Mouse (Mus musculus) kidney, postnatal 0 days (tissue): ENCODE results near the gene Srsf2. TPM values are rescaled to one million over a fixed set of nuclear protein-coding genes. Genes with fewer than 3 reads are reported as not detected.
"Not testable (repeated sequence)": the region's sequence is repeated elsewhere in the genome, so short reads cannot be mapped to it uniquely, and the experiment has no call there.

Experiments used
- ATAC-seq: fragments of 200-750 bp; cut with Nextera tagmentation; replicated peaks from 2 replicates; pipeline ENCODE4 v1.8.0; 2017; ENCODE audit warnings: low read depth, moderate number of reproducible peaks, moderate TSS enrichment, moderate library complexity; ENCODE audit not compliant: low FRiP score
- DNase-seq: peaks from one replicate; pipeline ENCODE4 v3.0.0-alpha.2; 2016; ENCODE audit warnings: low spot score
- H3K27ac ChIP-seq: fragments of 300-500 bp; sonication (generic); 2 replicates; pipeline ENCODE4 v1.5.1; 2014; ENCODE audit warnings: mild to moderate bottlenecking
- H3K27me3 ChIP-seq: fragments of 300-500 bp; sonication (generic); 2 replicates; pipeline ENCODE4 v1.6.1; 2014; ENCODE audit warnings: low read length, mixed read lengths; ENCODE audit not compliant: insufficient read depth
- H3K36me3 ChIP-seq: fragments of 300-500 bp; sonication (generic); 2 replicates; pipeline ENCODE4 v1.6.1; 2014; ENCODE audit warnings: low read length, mixed read lengths; ENCODE audit not compliant: insufficient read depth
- H3K4me1 ChIP-seq: fragments of 300-500 bp; sonication (generic); replicated peaks from 2 replicates; pipeline ENCODE4 v1.6.1; 2014; ENCODE audit warnings: antibody characterized with exemption, low read length, mixed read lengths; ENCODE audit not compliant: insufficient read depth
- H3K4me2 ChIP-seq: fragments of 300-500 bp; sonication (generic); 2 replicates; pipeline ENCODE4 v1.6.1; 2014; ENCODE audit warnings: mild to moderate bottlenecking, low read length, moderate library complexity, mixed read lengths
- H3K4me3 ChIP-seq: fragments of 300-500 bp; sonication (generic); replicated peaks from 2 replicates; pipeline ENCODE4 v1.5.1; 2014; ENCODE audit warnings: low read depth, low read length
- H3K9ac ChIP-seq: fragments of 300-500 bp; sonication (generic); 2 replicates; pipeline ENCODE4 v1.6.1; 2014; ENCODE audit warnings: low read depth, low read length
- H3K9me3 ChIP-seq: fragments of 300-500 bp; sonication (generic); replicated peaks from 2 replicates; pipeline ENCODE4 v1.6.1; 2016; ENCODE audit warnings: low read length, inconsistent platforms, mixed read lengths
- CTCF ChIP-seq: IDR thresholded peaks from 2 replicates; pipeline ENCODE4 v1.5.1; 2016; ENCODE audit warnings: antibody characterized with exemption, low read depth, mild to moderate bottlenecking, moderate library complexity
- WGBS: fragments of 180-500 bp; shearing (Covaris S2); extraction: QIAGEN DNeasy Blood & Tissue Kit; methylation state at CpG from one replicate; pipeline ENCODE4 v1.1.7; 2014; 5-methylcytosine and 5-hydroxymethylcytosine counted together
- polyA plus RNA-seq: library from polyadenylated mRNA; unstranded; fragments of >200 nt; fragmentation: Nextera tagmentation; extraction: Ambion mirVana; gene quantifications from 2 replicates; pipeline ENCODE4 v1.2.1, GENCODE M21; 2015

The Srsf2 gene
- polyA plus RNA-seq, 1 experiment from 2014 or later = 665 TPM

DNA sequence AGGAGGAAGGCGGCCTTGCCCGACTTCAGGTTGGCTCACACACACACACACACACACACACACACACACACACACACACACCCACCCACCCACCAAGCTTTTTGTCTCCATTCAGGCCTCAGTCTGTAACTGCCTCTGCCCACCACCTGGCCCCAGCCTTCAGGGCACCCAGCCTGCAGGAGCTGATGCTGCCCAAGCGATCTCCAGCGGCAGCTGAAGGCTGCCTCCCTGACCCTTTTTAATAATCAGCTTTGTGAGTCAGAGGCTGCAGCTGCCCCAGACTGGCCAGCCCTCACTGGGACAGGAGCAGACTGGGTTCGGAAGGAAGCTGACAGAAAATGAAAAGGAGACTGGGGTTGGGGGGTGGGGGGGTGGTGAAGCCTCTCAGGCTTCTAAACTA, 27.7 kb downstream of the Srsf2 start:
- WGBS = 50% methylated on average over 3 of the region's 5 CpGs
- H3K4me3 ChIP-seq = no peak overlapping the region
- no peak for TF ChIP-seq CTCF
- H3K36me3 ChIP-seq = no peaks in the 10 kb centered on the region
- H3K9ac ChIP-seq = no peak overlapping the region
- H3K4me2 ChIP-seq = no peak overlapping the region
- H3K9me3 ChIP-seq = no peaks in the 10 kb centered on the region
- DNase-seq = no peak
- H3K4me1 ChIP-seq = peaks cover 16% of the 10 kb centered on the region; the same call in 1 of the 2 replicates
- no peak overlapping the region for H3K27ac ChIP-seq
- no peaks in the 10 kb centered on the region for H3K27me3 ChIP-seq
- no peak for ATAC-seq

DNA sequence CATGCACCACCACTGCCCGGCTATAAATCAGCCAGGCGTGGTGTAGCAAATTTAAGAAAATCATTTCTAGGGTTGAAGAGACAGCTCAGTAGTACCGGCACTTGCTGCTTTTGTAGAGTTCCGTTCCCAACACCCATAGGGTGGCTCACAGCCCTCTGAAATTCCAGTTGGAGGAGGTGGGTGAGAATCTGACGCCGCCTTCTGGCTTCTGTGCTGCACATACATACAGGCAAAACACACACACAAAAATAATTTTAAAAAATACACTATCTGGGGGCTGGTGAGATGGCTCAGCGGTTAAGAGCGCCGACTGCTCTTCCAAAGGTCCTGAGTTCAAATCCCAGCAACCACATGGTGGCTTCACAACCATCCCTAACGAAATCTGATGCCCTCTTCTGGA, 29.0 kb downstream of the Srsf2 start:
- not testable (repeated sequence) for H3K4me3 ChIP-seq, H3K27me3 ChIP-seq, H3K9me3 ChIP-seq, ATAC-seq, H3K36me3 ChIP-seq, H3K9ac ChIP-seq, H3K4me2 ChIP-seq, H3K27ac ChIP-seq, DNase-seq
- H3K4me1 ChIP-seq = peaks cover 16% of the 10 kb centered on the region; the same call in 1 of the 2 replicates
- WGBS = 93% methylated on average over 9 of the region's 10 CpGs

DNA sequence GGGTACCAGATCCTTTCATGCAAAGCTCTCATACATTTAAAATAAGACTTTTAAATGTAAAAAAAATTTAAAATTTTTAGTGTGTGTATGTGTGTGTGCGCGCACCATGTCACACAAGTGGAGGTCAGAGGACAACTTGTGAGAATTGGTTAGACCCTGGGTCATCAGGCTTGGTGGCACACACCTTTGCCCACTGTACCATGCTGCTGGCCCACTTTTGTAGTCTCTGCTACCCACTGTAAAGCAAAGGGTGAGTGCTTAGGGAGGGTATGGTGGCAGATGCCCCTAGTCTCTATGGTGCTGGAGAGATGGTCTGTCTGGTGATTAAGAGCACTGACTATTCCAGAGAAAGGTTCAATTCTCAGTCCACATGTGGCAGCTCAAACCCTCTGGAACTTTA, 29.6 kb downstream of the Srsf2 start:
- no peak overlapping the region for H3K4me3 ChIP-seq
- 100% methylated on average over 2 of the region's 2 CpGs for WGBS
- H3K27me3 ChIP-seq = no peaks in the 10 kb centered on the region
- peaks cover 22% of the 10 kb centered on the region; the same call in 1 of the 2 replicates for H3K4me1 ChIP-seq
- no peaks in the 10 kb centered on the region for H3K36me3 ChIP-seq
- TF ChIP-seq CTCF = no peak
- H3K27ac ChIP-seq = no peak overlapping the region
- H3K9ac ChIP-seq = no peak overlapping the region
- DNase-seq (no peak), ATAC-seq (no peak)
- no peaks in the 10 kb centered on the region for H3K9me3 ChIP-seq
- H3K4me2 ChIP-seq = no peak overlapping the region

DNA sequence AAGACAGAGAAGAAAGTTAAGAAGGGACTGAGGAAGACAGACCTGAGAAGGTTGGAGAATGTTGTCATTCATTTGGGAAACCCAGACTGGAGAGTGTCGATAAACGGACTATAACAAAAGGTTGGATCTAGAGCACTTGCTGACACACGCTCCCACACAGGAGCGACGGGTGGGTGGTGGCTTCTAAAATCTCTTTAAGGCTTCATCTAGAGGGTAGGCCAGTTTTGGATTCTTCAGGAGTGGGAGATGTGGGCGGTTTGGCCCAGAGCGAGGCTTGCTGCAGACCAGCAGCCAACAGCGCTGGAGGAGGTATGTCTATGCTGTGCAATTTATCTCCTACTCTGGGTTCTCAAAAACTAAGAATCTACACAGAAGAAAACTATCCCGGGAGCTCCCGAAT, 30.3 kb downstream of the Srsf2 start:
- no peak for TF ChIP-seq CTCF
- ATAC-seq = no peak
- 87% methylated on average over 10 of the region's 10 CpGs for WGBS
- no peaks in the 10 kb centered on the region for H3K36me3 ChIP-seq
- no peak overlapping the region for H3K9ac ChIP-seq
- no peak overlapping the region for H3K4me2 ChIP-seq
- H3K4me3 ChIP-seq = no peak overlapping the region
- no peak overlapping the region for H3K27ac ChIP-seq
- DNase-seq = no peak
- 0 out of 2 replicates have a peak, but pooled peaks cover 23% of the 10 kb centered on the region for H3K4me1 ChIP-seq
- no peaks in the 10 kb centered on the region for H3K9me3 ChIP-seq
- no peaks in the 10 kb centered on the region for H3K27me3 ChIP-seq

DNA sequence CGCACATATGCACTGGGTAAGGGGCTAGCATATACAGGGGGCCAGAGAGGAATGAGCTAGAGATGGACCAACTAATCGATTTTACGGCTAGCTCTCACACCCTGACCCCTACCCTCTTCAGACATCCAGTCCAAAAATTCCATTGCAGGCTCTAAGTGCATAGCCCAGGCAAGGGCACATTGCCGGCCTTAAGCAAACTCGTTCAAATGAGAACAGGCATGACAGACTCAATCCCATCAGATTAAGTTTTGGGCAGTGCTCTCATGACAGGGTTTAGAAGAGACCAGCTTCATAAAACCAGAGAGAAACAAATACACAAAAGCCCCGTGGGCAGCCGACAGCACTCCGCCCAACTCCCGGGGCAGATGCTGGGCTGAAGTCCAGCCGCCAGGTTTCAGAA, 30.7 kb downstream of the Srsf2 start:
- H3K4me1 ChIP-seq = 0 out of 2 replicates have a peak, but pooled peaks cover 24% of the 10 kb centered on the region
- H3K4me3 ChIP-seq = no peak overlapping the region
- ATAC-seq = no peak
- no peak for TF ChIP-seq CTCF
- H3K27me3 ChIP-seq = no peaks in the 10 kb centered on the region
- H3K9me3 ChIP-seq = no peaks in the 10 kb centered on the region
- H3K27ac ChIP-seq = no peak overlapping the region
- no peak overlapping the region for H3K4me2 ChIP-seq
- no peak overlapping the region for H3K9ac ChIP-seq
- 65% methylated on average over 10 of the region's 10 CpGs for WGBS
- DNase-seq = no peak
- no peaks in the 10 kb centered on the region for H3K36me3 ChIP-seq

DNA sequence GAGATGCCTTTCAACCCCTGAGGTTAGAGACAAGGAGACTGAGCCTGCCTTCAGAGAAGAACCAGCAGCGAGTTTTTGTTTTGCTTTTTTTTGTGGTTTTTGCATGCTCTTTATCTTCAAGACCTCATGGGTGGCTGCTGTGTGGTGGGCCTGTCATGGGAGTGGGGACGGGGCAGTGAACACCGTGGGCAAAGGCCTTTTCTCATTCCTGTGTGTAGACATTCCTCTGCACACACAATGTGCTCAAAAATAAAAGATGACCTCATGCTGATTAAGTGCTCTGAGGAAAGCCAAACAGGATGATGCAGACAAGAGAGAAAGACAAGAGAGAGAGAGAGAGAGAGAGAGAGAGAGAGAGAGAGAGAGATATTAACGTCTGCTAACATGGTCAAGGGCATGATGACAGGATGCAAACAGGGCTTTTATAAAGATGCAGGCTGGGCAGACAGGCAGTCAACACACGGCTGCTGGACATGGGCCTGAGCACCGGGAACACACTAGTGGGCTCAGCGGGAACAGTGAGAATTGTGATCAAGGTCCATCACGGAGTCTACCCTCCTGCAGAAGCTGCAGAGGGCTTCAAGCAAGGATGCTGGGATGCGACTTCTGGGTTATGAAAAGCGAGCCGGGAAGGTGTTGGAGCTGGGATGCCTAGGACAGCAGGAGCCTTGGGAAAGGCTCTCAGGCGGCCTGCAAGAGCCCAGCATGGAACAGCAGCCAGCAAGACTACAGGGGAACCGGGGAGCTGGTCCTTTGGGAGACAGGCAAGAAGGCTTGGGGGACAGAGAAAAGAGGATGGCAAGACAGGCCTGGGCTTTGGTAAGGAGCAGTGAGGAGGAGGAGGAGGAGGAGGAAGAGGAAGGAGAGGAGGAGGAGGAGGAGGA, 31.6 kb downstream of the Srsf2 start:
- Histone ChIP-seq H3K27me3 (no peaks in the 10 kb centered on the region), H3K36me3 (no peaks in the 10 kb centered on the region), H3K4me2 (no peak overlapping the region), H3K4me3 (no peak overlapping the region), H3K9me3 (no peaks in the 10 kb centered on the region), H3K27ac (0 out of 2 replicates have a peak overlapping the region, but pooled peaks have one; percentile 19), H3K4me1 (0 out of 2 replicates have a peak, but pooled peaks cover 23% of the 10 kb centered on the region), H3K9ac (no peak overlapping the region)
- DNase-seq (peak; percentile 47), ATAC-seq (no peak)
- WGBS = 65% methylated on average over 13 of the region's 13 CpGs
- TF ChIP-seq CTCF = no peak
